Mouse (Mus musculus): ENCODE data around the gene Mup4. TPM values are rescaled to one million over a fixed set of nuclear protein-coding genes. Genes with fewer than 3 reads are reported as not detected.

Gene Mup4
- total RNA-seq (2023): not detected

DNA sequence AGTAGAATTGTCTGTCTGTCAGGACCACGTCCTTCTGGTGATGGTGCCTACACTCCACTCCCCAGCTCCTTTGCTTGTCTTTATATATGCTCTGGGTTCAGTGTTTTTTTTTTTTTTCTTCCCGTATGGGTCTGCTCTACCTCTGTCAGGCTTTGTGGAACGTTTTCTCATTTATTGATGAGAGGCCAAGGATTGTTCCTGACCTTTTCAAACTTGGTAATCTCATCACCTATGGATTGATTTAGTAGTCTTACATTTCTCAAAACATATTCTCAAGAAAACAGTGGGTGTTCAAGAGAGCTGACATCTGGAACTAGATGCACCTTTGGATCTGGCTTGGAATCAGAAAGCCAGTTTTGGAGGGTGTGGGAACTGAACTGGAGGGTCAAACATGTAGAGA, at the start of gene Mup4:
TSS of gene Mup4 (minus strand) at position 101 of the 400 bp plus-strand sequence.

DNA sequence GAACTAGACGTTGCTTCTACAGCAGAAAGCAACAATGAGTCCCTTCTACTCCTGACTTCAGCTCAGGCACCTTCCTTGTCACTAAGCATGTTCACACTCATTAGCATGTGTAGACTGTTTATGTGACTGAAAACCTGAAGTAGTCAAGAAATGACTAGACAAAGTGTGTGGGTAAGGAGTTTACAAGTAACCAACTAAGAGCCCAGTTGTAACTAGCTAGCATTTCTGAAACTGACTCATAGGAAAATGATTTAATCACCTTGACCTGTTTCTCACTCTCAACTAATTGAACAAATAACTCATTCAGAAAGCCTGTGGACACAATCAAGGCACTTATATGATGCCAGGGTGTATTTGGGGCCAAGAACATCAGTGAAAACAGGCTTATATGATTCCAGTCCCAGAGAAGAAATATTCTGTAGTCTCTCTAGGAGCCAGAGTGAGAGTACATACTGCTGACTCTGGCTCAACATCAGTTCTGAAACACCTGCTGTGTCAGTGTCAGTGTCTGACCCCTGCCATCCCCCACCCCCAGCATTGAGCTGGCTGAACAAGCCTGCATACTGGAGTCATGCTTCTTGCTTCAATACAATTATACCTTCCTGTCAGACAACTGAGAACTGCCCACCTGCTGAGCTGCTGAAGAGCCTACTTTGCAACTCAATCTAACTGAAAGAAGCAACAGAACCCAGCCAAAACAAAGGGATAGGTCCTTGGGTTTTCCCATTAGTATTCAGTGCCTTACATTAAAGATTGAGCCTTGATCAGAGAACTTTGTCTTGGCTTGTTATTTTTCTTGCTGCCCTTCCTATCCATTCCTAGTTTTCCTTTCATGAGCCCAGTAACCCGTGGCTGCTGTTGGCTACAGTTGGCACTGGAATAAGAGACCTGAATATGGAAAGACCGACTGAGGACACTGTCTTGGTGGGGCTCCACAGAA, 3.2 kb upstream of the Mup4 start, which contains the start of gene Mup6:
TSS of gene Mup6 (plus strand) at position 890 of the 940 bp plus-strand sequence.

GRCm38 (mm10) chr4:59914608-59915403, 45.7 kb downstream of the Mup4 start, which contains the start of gene Slc46a2:
Gene Slc46a2, minus strand, starts transcription at chr4:59915056.

Other genes with a start within 250 kb of the Mup4 start
- 10 to 100 TPM; 32.8 to 35.8 TPM for gene Inip, start 159.1 kb downstream of the Mup4 start, total RNA-seq (2023)
- 10 to 100 TPM; 13.5 to 18.0 TPM for gene Snx30, start 154.9 kb downstream of the Mup4 start, total RNA-seq (2023)
- gene Slc46a2, start 45.7 kb downstream of the Mup4 start, total RNA-seq (2023): not detected
- gene Mup6, start 3.6 kb upstream of the Mup4 start, total RNA-seq (2023): not detected
- not detected for gene Mup7, start 109.8 kb upstream of the Mup4 start, total RNA-seq (2023)
- gene Mup2, start 193.6 kb upstream of the Mup4 start, total RNA-seq (2023): not detected

Data from T-cell, adult 66 days (primary cell).